32 mouse cellular contexts compared by ENCODE assay signal in genomic region chr10:43624362-43624761, GRCm38 (mm10). TPM values are rescaled to one million over a fixed set of nuclear protein-coding genes. Genes with fewer than 3 reads are reported as not detected.
DNase-seq lines count a peak whose midpoint lies in the region; ATAC-seq and TF ChIP-seq lines count a peak whose summit lies in the region.
"Had no signal": no experiment of that assay in that cellular context is flagged by ENCODE, and none has a peak within 500 bp of the region (broad histone marks: within the 10 kb centered on the region; RNA-seq: fewer than 3 reads in every experiment).

No protein-coding gene starts in this region.

- no peaks in the 10 kb centered on the region for H3K27me3 ChIP-seq in neural tube, embryonic 13.5 days
- H3K27me3 ChIP-seq in limb, embryonic 11.5 days (ENCODE audit: control insufficient read depth, insufficient read depth, low read length): no peaks in the 10 kb centered on the region
- no peaks in the 10 kb centered on the region for H3K27me3 ChIP-seq in liver, embryonic 14.5 days (ENCODE audit: control insufficient read depth, insufficient read depth, low read length)
- H3K27me3 ChIP-seq in neural tube, embryonic 15.5 days (replicated peaks): no peaks in the 10 kb centered on the region
- no peaks in the 10 kb centered on the region for H3K27me3 ChIP-seq in lung, postnatal 0 days (replicated peaks; ENCODE audit: insufficient read depth, low read length)
- H3K27me3 ChIP-seq: embryonic facial prominence, embryonic 15.5 days; forebrain, embryonic 12.5 days; heart, embryonic 12.5 days; hindbrain, embryonic 13.5 days; kidney, embryonic 15.5 days; lung, embryonic 15.5 days; midbrain, embryonic 13.5 days had no signal

- no peak overlapping the region for H3K9ac ChIP-seq in neural tube, embryonic 13.5 days
- H3K9ac ChIP-seq in limb, embryonic 11.5 days (ENCODE audit: low read length): no peak overlapping the region
- peak overlapping the region; percentile 37 for H3K9ac ChIP-seq in liver, embryonic 14.5 days (replicated peaks)
- H3K9ac ChIP-seq in neural tube, embryonic 15.5 days (replicated peaks): no peak overlapping the region
- no peak overlapping the region for H3K9ac ChIP-seq in lung, postnatal 0 days (replicated peaks; ENCODE audit: low read depth)
- H3K9ac ChIP-seq: embryonic facial prominence, embryonic 15.5 days; forebrain, embryonic 12.5 days; forebrain, postnatal 0 days; heart, embryonic 12.5 days; hindbrain, embryonic 13.5 days; kidney, embryonic 15.5 days; lung, embryonic 15.5 days; midbrain, embryonic 13.5 days had no signal

- TF ChIP-seq EP300 in liver, embryonic 14.5 days (IDR thresholded peaks at IDR 0.05; ENCODE audit: low read depth): no peak
- no peak for TF ChIP-seq EP300 in lung, postnatal 0 days (IDR thresholded peaks at IDR 0.05)

- peak overlapping the region; percentile 76 for H3K27ac ChIP-seq in neural tube, embryonic 13.5 days (replicated peaks)
- H3K27ac ChIP-seq in limb, embryonic 11.5 days (replicated peaks; ENCODE audit: low read depth, low read length): peak overlapping the region; percentile 66
- H3K27ac ChIP-seq in liver, embryonic 14.5 days: peak overlapping the region; percentile 91
- H3K27ac ChIP-seq in neural tube, embryonic 15.5 days (replicated peaks): peak overlapping the region; percentile 35
- no peak overlapping the region for H3K27ac ChIP-seq in lung, postnatal 0 days (ENCODE audit: low read length)
- H3K27ac ChIP-seq: embryonic facial prominence, embryonic 10.5 days; embryonic facial prominence, embryonic 15.5 days; forebrain, embryonic 12.5 days; hindbrain, embryonic 13.5 days; kidney, embryonic 15.5 days; layer of hippocampus, adult 2 months; left cerebral cortex, adult 2 months; lung, embryonic 15.5 days had no signal

- peaks cover 42% of the 10 kb centered on the region for H3K4me1 ChIP-seq in neural tube, embryonic 13.5 days (replicated peaks)
- H3K4me1 ChIP-seq in limb, embryonic 11.5 days (ENCODE audit: control insufficient read depth, insufficient read depth, low read length): peaks cover 28% of the 10 kb centered on the region
- peaks cover 62 to 70% of the 10 kb centered on the region in 2 experiments for H3K4me1 ChIP-seq in liver, embryonic 14.5 days (replicated peaks; ENCODE audit: control insufficient read depth in 2 of 2, insufficient read depth in 2 of 2, low read length in 1 of 2)
- H3K4me1 ChIP-seq in neural tube, embryonic 15.5 days: peaks cover 34% of the 10 kb centered on the region
- H3K4me1 ChIP-seq in lung, postnatal 0 days (ENCODE audit: insufficient read depth, low read depth, low read length): no peaks in the 10 kb centered on the region
- H3K4me1 ChIP-seq: heart, embryonic 12.5 days; lung, embryonic 15.5 days had no signal

- H3K36me3 ChIP-seq in neural tube, embryonic 13.5 days: no peaks in the 10 kb centered on the region
- no peaks in the 10 kb centered on the region for H3K36me3 ChIP-seq in limb, embryonic 11.5 days (ENCODE audit: control insufficient read depth, insufficient read depth, low read length)
- H3K36me3 ChIP-seq in liver, embryonic 14.5 days (replicated peaks; ENCODE audit: control insufficient read depth, insufficient read depth, low read depth): peaks cover 8% of the 10 kb centered on the region
- no peaks in the 10 kb centered on the region for H3K36me3 ChIP-seq in neural tube, embryonic 15.5 days
- H3K36me3 ChIP-seq in lung, postnatal 0 days (ENCODE audit: insufficient read depth, low read length): no peaks in the 10 kb centered on the region
- H3K36me3 ChIP-seq: embryonic facial prominence, embryonic 10.5 days; embryonic facial prominence, embryonic 15.5 days; forebrain, embryonic 12.5 days; heart, embryonic 12.5 days; hindbrain, embryonic 13.5 days; kidney, embryonic 15.5 days; lung, embryonic 15.5 days; midbrain, embryonic 13.5 days had no signal

- no peak for TF ChIP-seq CTCF in liver, embryonic 14.5 days (IDR thresholded peaks at IDR 0.05; ENCODE audit: low read depth)
- no peak for TF ChIP-seq CTCF in lung, postnatal 0 days (IDR thresholded peaks at IDR 0.05)

- whole genome bisulfite sequencing in neural tube, embryonic 13.5 days: 52% methylated on average over 5 of the region's 5 CpGs
- WGBS in limb, embryonic 11.5 days: 25% methylated on average over 5 of the region's 5 CpGs
- WGBS in liver, embryonic 14.5 days (ENCODE audit: insufficient replicate concordance): 68% methylated on average over 5 of the region's 5 CpGs
- WGBS in neural tube, embryonic 15.5 days: 49% methylated on average over 5 of the region's 5 CpGs
- 78% methylated on average over 5 of the region's 5 CpGs for WGBS in lung, postnatal 0 days

- no peak for ATAC-seq in neural tube, embryonic 13.5 days (ENCODE audit: low read depth)
- ATAC-seq in limb, embryonic 11.5 days (ENCODE audit: insufficient number of reproducible peaks, low FRiP score, low TSS enrichment, low read depth): peak; percentile 76
- ATAC-seq in liver, embryonic 14.5 days (ENCODE audit: insufficient read depth): no peak
- ATAC-seq in neural tube, embryonic 15.5 days (ENCODE audit: low FRiP score): no peak; the same call in 1 of the 2 replicates
- ATAC-seq in lung, postnatal 0 days: no peak
- ATAC-seq: intestine, postnatal 0 days; midbrain, embryonic 13.5 days had no signal

- no peak for DNase-seq in neural tube, embryonic 10.5 days (ENCODE audit: extremely low spot score, low spot score)
- DNase-seq in limb, embryonic 11.5 days (ENCODE audit: low spot score): peak; percentile 53
- DNase-seq in liver, embryonic 14.5 days (ENCODE audit: low read depth in 3 of 3, low spot score in 3 of 3): no peak
- no peak for DNase-seq in embryo, embryonic 10 days (ENCODE audit: low spot score)
- no peak for DNase-seq in lung, postnatal 0 days (ENCODE audit: low spot score)
- DNase-seq: adrenal gland, adult 2 months; B cell, adult 2 months; cerebellum, adult 2 months; cerebellum, postnatal 14 days; gastrocnemius, postnatal 14 days; heart, adult 18-20 months; heart, postnatal 4 days; kidney, postnatal 25 days; lung, postnatal 36 days; right cerebral cortex, adult 18-20 months; spleen, adult 18-20 months; thymus, adult 2 months; thymus, postnatal 36 days had no signal

- no peaks in the 10 kb centered on the region for H3K9me3 ChIP-seq in neural tube, embryonic 13.5 days
- H3K9me3 ChIP-seq in limb, embryonic 11.5 days (ENCODE audit: control insufficient read depth, low read length): no peaks in the 10 kb centered on the region; the same call in 1 of the 2 replicates
- H3K9me3 ChIP-seq in liver, embryonic 14.5 days (ENCODE audit: control insufficient read depth, low read length): peaks cover 5% of the 10 kb centered on the region
- H3K9me3 ChIP-seq in neural tube, embryonic 15.5 days (replicated peaks): no peaks in the 10 kb centered on the region
- no peaks in the 10 kb centered on the region for H3K9me3 ChIP-seq in lung, postnatal 0 days (ENCODE audit: low read length)
- H3K9me3 ChIP-seq: embryonic facial prominence, embryonic 10.5 days; embryonic facial prominence, embryonic 15.5 days; forebrain, embryonic 12.5 days; hindbrain, embryonic 13.5 days; lung, embryonic 15.5 days; midbrain, embryonic 13.5 days had no signal

- H3K4me3 ChIP-seq in neural tube, embryonic 13.5 days: no peak overlapping the region
- no peak overlapping the region for H3K4me3 ChIP-seq in limb, embryonic 11.5 days (ENCODE audit: low read depth, low read length)
- no peak overlapping the region for H3K4me3 ChIP-seq in liver, embryonic 14.5 days (ENCODE audit: insufficient read depth in 1 of 2, low read depth in 2 of 2, low read length in 2 of 2)
- no peak overlapping the region for H3K4me3 ChIP-seq in neural tube, embryonic 15.5 days (replicated peaks)
- H3K4me3 ChIP-seq in lung, postnatal 0 days (ENCODE audit: low read depth, low read length): no peak overlapping the region
- H3K4me3 ChIP-seq: embryonic facial prominence, embryonic 10.5 days; embryonic facial prominence, embryonic 15.5 days; forebrain, embryonic 12.5 days; heart, embryonic 12.5 days; hindbrain, embryonic 13.5 days; kidney, embryonic 15.5 days; layer of hippocampus, adult 2 months; left cerebral cortex, adult 2 months; lung, embryonic 15.5 days; midbrain, embryonic 13.5 days had no signal

- no peak overlapping the region for H3K4me2 ChIP-seq in neural tube, embryonic 13.5 days
- H3K4me2 ChIP-seq in limb, embryonic 11.5 days (ENCODE audit: low read depth, severe bottlenecking): no peak overlapping the region
- H3K4me2 ChIP-seq in liver, embryonic 14.5 days (ENCODE audit: low read depth): peak overlapping the region; percentile 0; the same call in 1 of the 2 replicates
- no peak overlapping the region for H3K4me2 ChIP-seq in neural tube, embryonic 15.5 days
- no peak overlapping the region for H3K4me2 ChIP-seq in lung, postnatal 0 days (replicated peaks; ENCODE audit: low read depth, low read length)
- H3K4me2 ChIP-seq: embryonic facial prominence, embryonic 15.5 days; forebrain, embryonic 12.5 days; heart, embryonic 12.5 days; hindbrain, embryonic 13.5 days; kidney, embryonic 15.5 days; lung, embryonic 15.5 days; midbrain, embryonic 13.5 days had no signal

RNA-seq across cellular contexts. Expression of gene Cd24a, which starts 46.3 kb away (rescaled TPM):
- polyA plus RNA-seq in neural tube, embryonic 13.5 days (2015; fragmentation: Nextera tagmentation; extraction: Ambion mirVana): 1,087 and 1,092 TPM in 2 replicates
- polyA plus RNA-seq in limb, embryonic 11.5 days (2014; fragmentation: Nextera tagmentation; extraction: Ambion mirVana): 795 and 838 TPM in 2 replicates
- polyA plus RNA-seq in liver, embryonic 14.5 days (2012; rRNA removed): 977 and 1,014 TPM in 2 replicates
- 1,175 and 1,210 TPM in 2 replicates for polyA plus RNA-seq in liver, embryonic 14.5 days (2014; fragmentation: Nextera tagmentation; extraction: Ambion mirVana)
- 638 and 740 TPM in 2 replicates for polyA plus RNA-seq in neural tube, embryonic 15.5 days (2015; fragmentation: Nextera tagmentation; extraction: Ambion mirVana)
- 137 and 146 TPM in 2 replicates for polyA plus RNA-seq in lung, postnatal 0 days (2015; fragmentation: Nextera tagmentation; extraction: Ambion mirVana)
